Mouse (Mus musculus) gastrocnemius, postnatal 10 days (tissue): ENCODE data around the gene Agbl4. TPM values are rescaled to one million over a fixed set of nuclear protein-coding genes. Genes with fewer than 3 reads are reported as not detected.
A peak's percentile ranks its signal among the peaks of the same experiment; 100 is the strongest.

Experiments used
- DNase-seq: peaks from one replicate; pipeline ENCODE4 v3.0.0; 2021; ENCODE audit warnings: mixed read lengths
- total RNA-seq, 2 experiments: library from RNA; stranded (reverse); gene quantifications; 2 replicates each; pipeline ENCODE4 v1.2.3; 2021

The Agbl4 gene
- total RNA-seq, 2 experiments from 2014 or later, result 0.12 TPM; not detected in 1

DNA sequence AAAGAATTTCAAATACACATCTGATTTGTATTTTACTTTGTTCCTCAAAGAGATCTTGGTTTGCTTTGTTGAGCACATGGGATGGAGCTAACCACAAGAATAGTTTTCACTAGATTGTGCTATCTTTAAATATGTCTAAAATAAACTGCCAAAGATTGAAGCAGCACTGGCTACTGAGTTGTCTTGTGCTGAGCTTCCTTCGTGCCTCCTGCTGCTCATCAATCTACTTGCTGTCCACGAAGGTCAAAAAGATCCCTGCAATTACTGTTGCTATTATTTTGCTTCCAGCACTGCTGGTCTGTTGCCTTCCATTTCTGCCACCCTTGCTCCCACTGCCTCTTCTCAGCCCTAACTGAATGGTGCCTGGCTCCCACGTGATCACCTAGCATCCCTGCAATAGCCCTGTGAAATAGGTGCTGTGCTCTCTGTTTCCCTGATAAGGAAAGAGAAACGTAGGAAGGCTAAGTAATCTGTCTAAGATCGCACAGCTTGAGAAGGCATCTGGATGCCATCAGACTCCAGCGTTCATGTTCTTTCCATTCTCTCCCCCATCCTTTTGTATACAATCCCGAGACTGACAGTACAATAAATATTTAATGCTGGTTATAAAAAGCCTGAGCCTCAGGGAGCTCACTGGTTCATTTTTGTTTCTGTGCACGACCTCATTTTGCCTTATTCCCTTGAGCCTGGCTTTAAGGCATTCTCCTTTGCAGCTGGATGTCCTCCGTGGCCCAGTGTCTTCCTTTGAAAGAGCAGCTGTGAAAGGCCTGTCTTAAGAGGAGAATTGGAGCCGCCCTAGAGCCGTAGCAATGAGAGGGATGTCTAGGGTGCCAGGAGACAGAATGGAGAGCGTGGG is 1273.3 kb downstream of the Agbl4 start:
- peak; percentile 8 for DNase-seq

DNA sequence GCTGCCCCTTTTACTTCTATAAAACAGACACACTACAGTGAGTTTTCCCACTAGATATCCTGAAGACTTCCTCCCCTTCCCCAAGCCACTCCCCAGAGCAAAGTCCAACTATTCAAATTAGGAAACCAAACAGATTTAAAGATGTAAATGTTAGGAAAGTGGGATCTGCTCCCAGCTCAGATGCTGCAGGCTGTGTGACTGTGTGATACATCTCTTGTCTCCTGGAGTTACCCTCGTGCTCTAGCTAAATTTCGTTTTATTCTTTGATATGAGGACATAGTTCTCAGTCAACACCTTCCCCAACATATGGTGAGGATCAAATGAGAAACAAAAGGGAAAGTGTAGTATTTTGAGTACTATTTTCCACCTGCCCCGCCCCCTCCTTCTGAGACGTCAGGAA is 1274.0 kb downstream of the Agbl4 start:
- no peak for DNase-seq

DNA sequence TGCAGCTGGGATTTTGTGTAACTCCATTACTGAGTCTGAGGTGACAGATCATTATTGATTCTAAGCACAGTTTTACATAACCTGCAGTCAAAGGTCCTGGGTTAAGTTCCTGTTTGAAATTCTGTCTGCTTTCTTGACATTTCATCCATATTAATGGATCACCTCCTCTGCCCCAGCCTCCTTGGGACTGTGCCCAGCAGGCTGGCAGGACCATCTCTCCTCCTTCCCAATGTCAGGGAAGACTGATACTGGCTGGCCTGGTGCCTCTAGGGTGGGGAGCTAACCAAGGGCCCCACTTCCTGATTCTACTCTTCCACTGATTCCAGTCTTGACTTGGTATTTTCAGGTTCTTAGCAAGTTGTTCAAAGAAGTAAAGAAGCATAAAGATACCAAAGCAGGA is 1276.4 kb downstream of the Agbl4 start:
- no peak for DNase-seq

DNA sequence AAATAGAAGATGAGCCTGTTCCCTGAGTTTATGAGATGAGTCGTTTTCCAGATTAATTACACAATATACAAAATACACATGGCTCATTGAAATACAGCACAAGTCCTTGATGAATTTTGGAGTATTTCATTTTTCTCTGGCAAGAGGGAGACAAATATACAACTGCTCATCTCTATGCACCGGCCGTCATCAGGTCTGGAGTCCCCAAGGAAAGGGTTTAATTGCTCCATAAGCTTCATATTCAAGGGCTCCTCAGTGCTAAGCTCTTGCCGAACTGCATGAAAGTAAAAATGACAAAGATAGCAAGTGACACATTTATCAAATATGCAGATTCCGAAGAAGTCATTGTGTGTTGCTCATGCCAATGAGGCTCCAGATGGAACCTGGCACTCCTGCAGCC is 1284.5 kb downstream of the Agbl4 start:
- DNase-seq, result no peak

DNA sequence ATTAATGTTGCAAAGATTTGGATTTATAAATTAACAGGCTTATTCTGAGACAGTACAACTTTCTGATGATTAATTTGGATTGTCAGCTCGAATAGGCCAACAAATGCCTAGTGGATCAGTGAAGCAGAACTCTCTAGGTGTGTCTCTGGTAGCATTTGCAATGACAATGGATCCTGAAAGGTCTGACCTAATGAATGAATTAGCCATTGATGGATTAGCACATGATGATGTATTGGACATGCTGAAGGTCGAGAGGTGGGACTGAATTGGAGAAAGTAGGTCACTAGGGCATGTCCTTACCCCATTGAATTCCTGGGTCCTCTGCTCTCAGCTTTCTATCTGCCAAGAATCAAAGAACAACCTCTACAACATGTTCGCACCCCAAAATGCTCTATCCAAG is 1285.3 kb downstream of the Agbl4 start:
- DNase-seq, result no peak

DNA sequence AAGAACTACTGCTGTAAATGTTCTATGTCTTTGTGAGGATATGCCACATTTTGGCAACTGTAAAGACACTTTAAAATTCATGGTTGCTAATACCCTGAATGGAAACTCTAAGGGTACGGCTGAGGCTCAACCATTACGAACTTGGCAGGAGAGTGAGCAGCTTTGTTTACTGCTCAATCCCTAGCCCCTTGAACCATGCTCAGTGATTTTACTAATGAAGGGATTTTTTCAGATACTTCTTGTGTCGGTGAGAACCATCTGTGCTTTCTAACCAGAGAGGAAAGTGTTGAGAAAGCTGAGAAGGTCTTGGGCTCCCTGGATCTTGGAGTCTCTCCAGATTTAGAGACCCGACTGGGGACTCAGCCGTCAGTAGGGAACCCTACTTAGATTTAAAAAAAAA is 1286.4 kb downstream of the Agbl4 start:
- no peak for DNase-seq

DNA sequence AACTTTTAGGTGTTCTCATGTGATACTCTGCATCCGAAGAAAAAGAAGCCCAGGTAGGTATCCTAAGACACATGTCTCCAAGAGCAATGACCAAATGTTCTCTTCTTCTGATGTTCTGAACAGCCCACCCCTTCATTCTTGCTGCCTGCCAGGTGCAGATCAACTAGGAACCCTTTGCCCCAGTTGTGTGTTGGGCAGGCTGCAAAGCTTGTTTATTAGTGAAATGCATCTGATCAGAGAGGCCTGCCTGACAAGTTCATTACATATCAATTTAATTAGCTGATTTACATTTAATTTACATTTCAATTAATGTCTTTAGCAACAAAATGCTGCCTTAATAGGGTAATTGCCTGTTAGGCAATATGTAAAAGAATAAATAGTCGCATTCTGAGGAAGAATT is 1288.5 kb downstream of the Agbl4 start:
- DNase-seq, result no peak

DNA sequence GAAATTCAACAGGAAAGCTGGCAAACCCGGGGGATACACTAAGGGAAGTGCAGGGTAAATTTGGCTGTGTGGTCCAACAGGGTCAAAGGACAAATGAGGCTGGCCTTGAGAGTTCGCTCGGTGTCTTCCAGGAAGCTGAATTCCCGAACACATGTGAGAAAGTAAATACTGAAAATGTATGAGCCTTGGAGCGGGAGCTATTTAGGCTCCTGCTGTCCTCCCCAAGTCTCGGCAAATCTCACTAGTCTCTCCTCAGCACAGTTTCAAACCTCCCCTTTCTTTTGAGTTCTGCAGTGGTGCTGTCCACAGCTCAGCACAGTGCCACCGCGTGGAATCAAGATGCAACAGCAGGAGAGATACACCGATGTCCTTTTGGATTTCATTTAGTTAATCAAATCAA is 1289.5 kb downstream of the Agbl4 start:
- DNase-seq, result peak; percentile 31

DNA sequence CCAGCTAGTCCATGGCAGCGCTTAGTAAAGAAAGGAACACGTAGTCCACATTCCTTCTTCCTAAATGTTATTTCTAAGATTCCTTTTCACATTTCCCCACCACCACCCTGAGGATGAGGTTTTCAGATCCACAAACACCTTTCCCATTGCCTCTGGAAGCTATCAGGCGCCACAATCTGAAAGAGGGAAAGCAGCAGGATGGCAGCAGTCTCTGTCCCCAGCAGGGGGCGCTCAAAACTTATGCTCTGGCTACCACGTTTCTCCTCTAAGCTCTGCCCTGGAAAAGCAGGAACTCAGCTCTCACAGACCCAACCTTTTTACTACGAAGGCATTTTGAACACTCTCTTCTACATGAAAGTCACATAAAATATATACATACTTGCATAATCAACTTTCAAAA is 1290.2 kb downstream of the Agbl4 start:
- peak; percentile 83 for DNase-seq

DNA sequence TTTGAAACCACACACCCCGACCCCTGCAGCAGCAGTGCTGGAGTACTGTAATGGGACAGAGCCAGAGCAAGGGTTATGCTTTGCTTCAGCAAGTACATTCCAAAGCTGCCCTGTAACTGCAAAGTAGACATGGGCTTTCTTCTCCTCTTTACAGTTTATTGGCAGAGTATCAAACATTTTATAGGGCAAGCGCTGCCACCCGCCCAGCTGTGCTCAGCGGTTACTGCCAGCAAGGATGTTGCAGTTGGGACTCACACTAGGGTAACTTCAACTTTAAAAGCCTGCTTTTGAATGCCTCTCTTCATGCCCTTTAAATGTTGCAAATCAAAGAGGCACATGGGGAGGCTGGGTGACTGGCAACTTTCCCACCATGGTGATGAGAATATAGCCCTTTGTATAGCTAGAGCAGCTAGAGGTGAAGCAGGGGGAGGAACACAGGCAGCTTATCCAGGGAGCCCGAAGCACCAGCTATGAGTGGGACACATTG is 1293.6 kb downstream of the Agbl4 start:
- DNase-seq, result no peak

DNA sequence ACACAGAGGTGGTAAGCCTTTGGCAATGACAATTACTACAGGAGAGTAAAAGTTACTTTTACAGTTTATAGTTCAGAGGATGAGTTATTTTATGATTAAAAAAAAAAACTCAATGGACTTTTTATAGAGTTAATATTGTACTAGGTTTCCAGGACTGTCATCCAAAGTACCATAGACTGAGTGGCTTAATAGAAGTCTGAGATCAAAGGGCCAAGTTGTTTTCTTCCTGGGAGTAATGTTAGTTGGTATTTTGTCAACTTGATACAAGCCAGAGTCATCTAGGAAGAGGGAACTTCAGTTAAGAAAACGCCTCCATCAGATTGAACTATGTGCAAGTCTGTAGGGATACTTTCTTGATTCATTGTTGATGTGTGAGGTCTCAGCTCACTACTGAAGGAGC is 1303.9 kb downstream of the Agbl4 start:
- DNase-seq, result no peak

DNA sequence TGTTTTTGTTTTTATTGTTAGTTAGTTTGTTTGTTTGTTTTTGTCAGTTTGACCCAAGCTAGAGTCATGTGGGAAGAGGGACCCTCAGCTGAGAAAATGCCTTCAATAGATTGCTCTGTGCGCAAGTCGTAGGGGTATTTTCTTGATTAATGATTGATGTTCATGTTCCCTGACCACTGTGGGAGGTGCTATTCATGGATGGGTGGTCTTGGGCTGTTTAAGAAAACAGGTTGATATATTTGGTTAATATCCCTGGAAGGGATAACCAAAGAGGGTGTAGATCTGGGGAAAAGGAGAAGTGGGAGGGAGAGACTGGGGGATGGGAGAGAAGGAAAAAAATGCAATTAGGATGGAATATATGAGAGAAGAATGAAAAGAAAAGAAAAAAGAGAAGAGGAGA is 1306.7 kb downstream of the Agbl4 start:
- DNase-seq, result no peak

DNA sequence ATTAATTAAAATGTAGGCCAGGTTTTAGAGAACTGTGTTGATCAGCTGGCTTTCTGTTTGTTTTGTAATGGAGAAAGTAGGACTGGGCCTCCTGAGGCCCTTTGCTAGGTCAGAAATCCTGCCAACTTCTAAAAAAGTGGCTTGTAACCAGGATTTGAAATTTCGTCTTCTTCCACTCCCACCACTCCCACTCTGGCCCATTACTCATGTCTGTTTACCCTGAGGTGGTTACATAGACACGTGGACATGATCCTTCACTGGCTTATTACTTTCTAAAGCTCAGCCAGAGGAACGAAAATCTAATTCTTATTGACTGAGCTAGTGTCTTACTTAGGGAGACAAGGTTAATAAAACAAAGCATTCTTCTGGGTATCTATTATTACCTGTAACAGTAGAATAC is 1307.5 kb downstream of the Agbl4 start:
- no peak for DNase-seq

Other genes starting within 250 kb of the Agbl4 start
- under 1 TPM; 0.19 to 0.27 TPM for gene Elavl4, start 45.8 kb upstream of the Agbl4 start, total RNA-seq